ENCODE assay signal across 14 mouse cellular contexts in the genomic region with DNA sequence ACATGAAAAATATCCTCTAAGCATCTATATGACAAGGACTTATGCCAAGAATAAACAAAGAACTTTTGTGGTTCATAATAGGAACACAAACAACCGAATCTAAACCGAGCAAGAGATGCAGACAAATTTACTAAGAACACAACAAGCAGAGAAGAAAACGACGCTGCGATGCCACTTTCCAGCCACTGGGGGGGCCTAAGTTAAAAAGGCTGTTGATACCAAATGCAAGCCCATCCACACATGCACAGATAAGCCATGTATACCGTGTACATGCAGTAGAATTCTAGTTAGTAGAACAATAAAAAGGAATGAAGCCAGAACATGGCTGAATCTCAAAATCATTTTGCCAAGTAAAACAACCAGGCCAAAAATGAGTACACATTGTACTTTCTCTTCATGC. TPM values are rescaled to one million over a fixed set of nuclear protein-coding genes. Genes with fewer than 3 reads are reported as not detected.
DNase-seq lines count a peak whose midpoint lies in the region; ATAC-seq and TF ChIP-seq lines count a peak whose summit lies in the region.
"Had no signal": no experiment of that assay in that cellular context is flagged by ENCODE, and none has a peak within 500 bp of the region (broad histone marks: within the 10 kb centered on the region; RNA-seq: fewer than 3 reads in every experiment).

No protein-coding gene starts in this region.

- no peak for TF ChIP-seq EP300 in liver, embryonic 14.5 days (IDR thresholded peaks at IDR 0.05; ENCODE audit: low read depth)

- H3K9me3 ChIP-seq in liver, embryonic 14.5 days (ENCODE audit: control insufficient read depth, low read length): no peaks in the 10 kb centered on the region
- H3K9me3 ChIP-seq in embryonic facial prominence, embryonic 11.5 days (replicated peaks; ENCODE audit: control insufficient read depth, low read length): no peaks in the 10 kb centered on the region
- H3K9me3 ChIP-seq: hindbrain, embryonic 10.5 days; lung, embryonic 15.5 days; stomach, embryonic 15.5 days had no signal

- no peak overlapping the region for H3K4me3 ChIP-seq in gastrocnemius, adult 2 months
- no peak overlapping the region for H3K4me3 ChIP-seq in liver, embryonic 14.5 days (ENCODE audit: insufficient read depth in 1 of 2, low read depth in 2 of 2, low read length in 2 of 2)
- no peak overlapping the region for H3K4me3 ChIP-seq in embryonic facial prominence, embryonic 11.5 days (ENCODE audit: low read depth, low read length)
- H3K4me3 ChIP-seq: hindbrain, embryonic 10.5 days; lung, embryonic 15.5 days; stomach, embryonic 15.5 days had no signal

- H3K27me3 ChIP-seq in liver, embryonic 14.5 days (ENCODE audit: control insufficient read depth, insufficient read depth, low read length): no peaks in the 10 kb centered on the region
- no peaks in the 10 kb centered on the region for H3K27me3 ChIP-seq in embryonic facial prominence, embryonic 11.5 days (ENCODE audit: control insufficient read depth, insufficient read depth, low read length)
- H3K27me3 ChIP-seq: lung, embryonic 15.5 days; stomach, embryonic 15.5 days had no signal

- H3K4me2 ChIP-seq in liver, embryonic 14.5 days (ENCODE audit: low read depth): no peak overlapping the region
- no peak overlapping the region for H3K4me2 ChIP-seq in embryonic facial prominence, embryonic 11.5 days (ENCODE audit: low read depth, low read length)
- H3K4me2 ChIP-seq: lung, embryonic 15.5 days; stomach, embryonic 15.5 days had no signal

- intact Hi-C loops in gastrocnemius, adult 2 months (cut with DNase I): no loop called here
- intact Hi-C loops in gastrocnemius, postnatal 14 days (cut with DNase I; ENCODE audit: low total_unique reads): no loop called here

- no peaks in the 10 kb centered on the region for H3K36me3 ChIP-seq in liver, embryonic 14.5 days (replicated peaks; ENCODE audit: control insufficient read depth, insufficient read depth, low read depth)
- no peaks in the 10 kb centered on the region for H3K36me3 ChIP-seq in embryonic facial prominence, embryonic 11.5 days (replicated peaks; ENCODE audit: control insufficient read depth, insufficient read depth, low read depth, low read length)
- H3K36me3 ChIP-seq: hindbrain, embryonic 10.5 days; lung, embryonic 15.5 days; stomach, embryonic 15.5 days had no signal

- H3K4me1 ChIP-seq in liver, embryonic 14.5 days (replicated peaks; ENCODE audit: control insufficient read depth in 2 of 2, insufficient read depth in 2 of 2, low read length in 1 of 2): no peaks in the 10 kb centered on the region
- no peaks in the 10 kb centered on the region for H3K4me1 ChIP-seq in embryonic facial prominence, embryonic 11.5 days (ENCODE audit: control insufficient read depth, insufficient read depth, low read length)
- H3K4me1 ChIP-seq: hindbrain, embryonic 10.5 days; lung, embryonic 15.5 days; stomach, embryonic 15.5 days had no signal

- no peak for ATAC-seq in liver, embryonic 14.5 days (ENCODE audit: insufficient read depth)
- no peak for ATAC-seq in embryonic facial prominence, embryonic 11.5 days (replicated peaks; ENCODE audit: insufficient number of reproducible peaks, low FRiP score, low TSS enrichment, low read depth)
- ATAC-seq: CD4-positive, CD25-positive, alpha-beta regulatory T cell, adult 4 months had no signal

- no peak for DNase-seq in gastrocnemius, adult 2 months
- no peak for DNase-seq in gastrocnemius, postnatal 14 days
- no peak for DNase-seq in liver, embryonic 14.5 days (ENCODE audit: low read depth in 3 of 3, low spot score in 3 of 3)
- DNase-seq in liver: no peak
- DNase-seq in ES-CJ7 (ENCODE audit: low read depth, low spot score): peak; percentile 21
- peak; percentile 44 for DNase-seq in embryonic facial prominence, embryonic 11.5 days (ENCODE audit: low spot score)
- DNase-seq in urinary bladder, postnatal 4 days (ENCODE audit: low spot score in 2 of 2): no peak
- DNase-seq in cerebellum, adult 11-12 months: no peak
- DNase-seq: adrenal gland, adult 2 months; cerebellum, adult 8-10 months had no signal

- H3K27ac ChIP-seq in gastrocnemius, adult 2 months: peak overlapping the region; percentile 28; the same call in 1 of the 2 replicates
- no peak overlapping the region for H3K27ac ChIP-seq in liver, embryonic 14.5 days
- no peak overlapping the region for H3K27ac ChIP-seq in embryonic facial prominence, embryonic 11.5 days (replicated peaks; ENCODE audit: low read depth, low read length)
- H3K27ac ChIP-seq: hindbrain, embryonic 10.5 days; lung, embryonic 15.5 days; stomach, embryonic 15.5 days had no signal

- peak; percentile 24; the same call in 1 of the 2 replicates for TF ChIP-seq CTCF in gastrocnemius, adult 2 months (IDR thresholded peaks at IDR 0.05)
- peak; percentile 17; the same call in 1 of the 2 replicates for TF ChIP-seq CTCF in liver, embryonic 14.5 days (IDR thresholded peaks at IDR 0.05; ENCODE audit: low read depth)

- WGBS in liver, embryonic 14.5 days (ENCODE audit: insufficient replicate concordance): 35% methylated on average over 6 of the region's 6 CpGs
- WGBS in embryonic facial prominence, embryonic 11.5 days: 39% methylated on average over 6 of the region's 6 CpGs

- H3K9ac ChIP-seq in liver, embryonic 14.5 days (replicated peaks): no peak overlapping the region
- no peak overlapping the region for H3K9ac ChIP-seq in embryonic facial prominence, embryonic 11.5 days (replicated peaks; ENCODE audit: low read length)
- H3K9ac ChIP-seq: lung, embryonic 15.5 days; stomach, embryonic 15.5 days had no signal

RNA-seq across cellular contexts. Expression of a gene that starts 35.2 kb away (rescaled TPM):
- under 1 TPM; 0.14 to 0.18 TPM for total RNA-seq in gastrocnemius, adult 2 months (2021)
- total RNA-seq in gastrocnemius, postnatal 14 days (2021): 1 to 10 TPM in 1 of 2 experiments, under 1 TPM in 1; 0.80 to 1.1 TPM
- polyA plus RNA-seq in liver, embryonic 14.5 days (2012; rRNA removed): 6.0 and 12.6 TPM in 2 replicates
- 15.2 and 15.5 TPM in 2 replicates for polyA plus RNA-seq in liver, embryonic 14.5 days (2014; fragmentation: Nextera tagmentation; extraction: Ambion mirVana)
- polyA plus RNA-seq in embryonic facial prominence, embryonic 11.5 days (2014; fragmentation: Nextera tagmentation; extraction: Ambion mirVana): 32.7 and 36.8 TPM in 2 replicates

Comparison
In these comparisons a context has a peak if more than half of its experiments do, and no peak if none do; other contexts are left out.
1. DNase-seq: peak in ES-CJ7 (single experiment) and embryonic facial prominence, embryonic 11.5 days (single experiment); none in gastrocnemius, adult 2 months (single experiment), gastrocnemius, postnatal 14 days (single experiment), liver, embryonic 14.5 days (0 of 3), liver (single experiment), urinary bladder, postnatal 4 days (0 of 2) and cerebellum, adult 11-12 months (single experiment).